In genomic region chr1:37539968-37540809, GRCm38 (mm10) we compare ENCODE assay signal across 8 mouse cellular contexts. TPM values are rescaled to one million over a fixed set of nuclear protein-coding genes. Genes with fewer than 3 reads are reported as not detected.
A peak's percentile ranks its signal among the peaks of the same experiment; 100 is the strongest.
DNase-seq lines count a peak whose midpoint lies in the region; ATAC-seq and TF ChIP-seq lines count a peak whose summit lies in the region.

No protein-coding gene starts in this region.

- H3K36me3 ChIP-seq in forebrain, embryonic 15.5 days, result no peaks in the 10 kb centered on the region
- no peaks in the 10 kb centered on the region for H3K36me3 ChIP-seq in liver, embryonic 12.5 days
- peaks cover 10% of the 10 kb centered on the region for H3K36me3 ChIP-seq in thymus, adult 2 months (ENCODE audit: control insufficient read depth, insufficient read depth, low read length)

- peaks cover 11% of the 10 kb centered on the region for H3K4me1 ChIP-seq in forebrain, embryonic 15.5 days
- H3K4me1 ChIP-seq in liver, embryonic 12.5 days, result peaks cover 11% of the 10 kb centered on the region
- H3K4me1 ChIP-seq in thymus, adult 2 months (replicated peaks; ENCODE audit: control insufficient read depth, insufficient read depth, low read length), result peaks cover 12% of the 10 kb centered on the region

- H3K4me3 ChIP-seq in forebrain, embryonic 15.5 days, result peak overlapping the region; percentile 88
- peak overlapping the region; percentile 73 for H3K4me3 ChIP-seq in liver, embryonic 12.5 days
- H3K4me3 ChIP-seq in thymus, adult 2 months (ENCODE audit: control insufficient read depth, insufficient read depth, low read length), result peak overlapping the region; percentile 74

- H3K4me2 ChIP-seq in forebrain, embryonic 15.5 days (replicated peaks), result peak overlapping the region; percentile 93
- H3K4me2 ChIP-seq in liver, embryonic 12.5 days, result peak overlapping the region; percentile 100

- H3K9me3 ChIP-seq in forebrain, embryonic 15.5 days, result no peaks in the 10 kb centered on the region
- H3K9me3 ChIP-seq in liver, embryonic 12.5 days (replicated peaks), result no peaks in the 10 kb centered on the region

- no peak for TF ChIP-seq POLR2A in thymus, adult 2 months (IDR thresholded peaks at IDR 0.05; ENCODE audit: control insufficient read depth, extremely low read depth, insufficient read depth, low read length, poor library complexity)

- peak; percentile 15 to 23 for DNase-seq in gastrocnemius, postnatal 4 days (ENCODE audit: low spot score in 2 of 2)
- DNase-seq in gastrocnemius, postnatal 10 days, result no peak
- DNase-seq in spleen, postnatal 4 days (ENCODE audit: low spot score in 2 of 2), result peak; percentile 15 to 66
- DNase-seq in spleen, postnatal 36 days (ENCODE audit: low spot score in 2 of 2), result no peak
- DNase-seq in thymus, adult 2 months, result peak; percentile 47
- no peak for DNase-seq in kidney, adult 8-10 months

- TF ChIP-seq CTCF in thymus, adult 2 months (IDR thresholded peaks at IDR 0.05; ENCODE audit: borderline replicate concordance, control insufficient read depth, extremely low read depth, insufficient read depth, low read length, poor library complexity), result no peak

- H3K27ac ChIP-seq in forebrain, embryonic 15.5 days (replicated peaks), result peak overlapping the region; percentile 57
- H3K27ac ChIP-seq in liver, embryonic 12.5 days, result no peak overlapping the region
- no peak overlapping the region for H3K27ac ChIP-seq in thymus, adult 2 months (ENCODE audit: control insufficient read depth, insufficient read depth, low read length)

- ATAC-seq in forebrain, embryonic 15.5 days (replicated peaks), result peak; percentile 76
- peak; percentile 53 for ATAC-seq in liver, embryonic 12.5 days

- 3% methylated on average over 41 of the region's 47 CpGs for WGBS in forebrain, embryonic 15.5 days
- WGBS in liver, embryonic 12.5 days (ENCODE audit: insufficient replicate concordance), result 6% methylated on average over 46 of the region's 47 CpGs
- under 1% methylated on average over 47 of the region's 47 CpGs for WGBS in thymus, adult 2 months

- peak overlapping the region; percentile 81 for H3K9ac ChIP-seq in forebrain, embryonic 15.5 days (replicated peaks)
- H3K9ac ChIP-seq in liver, embryonic 12.5 days, result peak overlapping the region; percentile 80

- H3K27me3 ChIP-seq in forebrain, embryonic 15.5 days, result no peaks in the 10 kb centered on the region
- peaks cover 45% of the 10 kb centered on the region for H3K27me3 ChIP-seq in liver, embryonic 12.5 days (replicated peaks)
- H3K27me3 ChIP-seq in thymus, adult 2 months (ENCODE audit: control insufficient read depth, insufficient read depth, low read length), result no peaks in the 10 kb centered on the region

RNA-seq across cellular contexts. Expression of gene Mgat4a, which starts 0.6 kb away (rescaled TPM):
- total RNA-seq in gastrocnemius, postnatal 4 days (2021), result 10 to 100 TPM; 11.9 to 12.3 TPM
- total RNA-seq in gastrocnemius, postnatal 10 days (2021), result 1 to 10 TPM; 7.5 to 9.5 TPM
- polyA plus RNA-seq in forebrain, embryonic 15.5 days (2015; fragmentation: Nextera tagmentation; extraction: Ambion mirVana), result 6.2 and 7.2 TPM in 2 replicates
- 1.3 and 2.1 TPM in 2 replicates for polyA plus RNA-seq in liver, embryonic 12.5 days (2016; fragmentation: Nextera tagmentation; extraction: Ambion mirVana)
- polyA plus RNA-seq in thymus, adult 2 months (2012; rRNA removed), result 20.3 and 20.6 TPM in 2 replicates

Comparison
In these comparisons a context has a peak if more than half of its experiments do, and no peak if none do; other contexts are left out.
1. DNase-seq: peak in gastrocnemius, postnatal 4 days (2 of 2), spleen, postnatal 4 days (2 of 2) and thymus, adult 2 months (single experiment); none in gastrocnemius, postnatal 10 days (single experiment), spleen, postnatal 36 days (0 of 2) and kidney, adult 8-10 months (0 of 2).
2. Peak in every context shown above with its lines, with median percentiles within 50 percentile points of each other: H3K4me3 ChIP-seq.